Mouse (Mus musculus) heart, embryonic 16.5 days (tissue): ENCODE measurements around the gene Grm4. TPM values are rescaled to one million over a fixed set of nuclear protein-coding genes. Genes with fewer than 3 reads are reported as not detected.
A peak's percentile ranks its signal among the peaks of the same experiment; 100 is the strongest.

Source experiments
- ATAC-seq: fragments of 200-750 bp; cut with Nextera tagmentation; replicated peaks from 2 replicates; pipeline ENCODE4 v1.8.0; 2017; ENCODE audit warnings: moderate number of reproducible peaks; ENCODE audit not compliant: insufficient read depth, low FRiP score; ENCODE audit errors: extremely low read depth
- H3K27ac ChIP-seq: fragments of 300-500 bp; sonication (generic); 2 replicates; pipeline ENCODE4 v1.5.1; 2014; ENCODE audit warnings: mild to moderate bottlenecking, low read length, control low read depth, moderate library complexity
- H3K27me3 ChIP-seq: fragments of 300-500 bp; sonication (generic); 2 replicates; pipeline ENCODE4 v1.6.1; 2014; ENCODE audit warnings: low read length, mixed read lengths; ENCODE audit not compliant: control insufficient read depth, insufficient read depth
- H3K36me3 ChIP-seq: fragments of 300-500 bp; sonication (generic); 2 replicates; pipeline ENCODE4 v1.6.1; 2014; ENCODE audit not compliant: control insufficient read depth, insufficient read depth
- H3K4me1 ChIP-seq: fragments of 300-500 bp; sonication (generic); 2 replicates; pipeline ENCODE4 v1.6.1; 2014; ENCODE audit warnings: low read length, mixed read lengths; ENCODE audit not compliant: control insufficient read depth, insufficient read depth
- H3K4me2 ChIP-seq: fragments of 300-500 bp; sonication (generic); 2 replicates; pipeline ENCODE4 v1.6.1; 2014; ENCODE audit warnings: low read depth, mild to moderate bottlenecking, control low read depth, low read length
- H3K4me3 ChIP-seq: fragments of 300-500 bp; sonication (generic); 2 replicates; pipeline ENCODE4 v1.5.1; 2014; ENCODE audit warnings: mild to moderate bottlenecking, control low read depth, low read length
- H3K9ac ChIP-seq: fragments of 300-500 bp; sonication (generic); 2 replicates; pipeline ENCODE4 v1.6.1; 2014; ENCODE audit warnings: low read length, control low read depth
- H3K9me3 ChIP-seq: fragments of 300-500 bp; sonication (generic); replicated peaks from 2 replicates; pipeline ENCODE4 v1.6.1; 2016; ENCODE audit warnings: low read length; ENCODE audit not compliant: control insufficient read depth
- WGBS: fragments of 180-500 bp; shearing (Covaris S2); extraction: QIAGEN DNeasy Blood & Tissue Kit; methylation state at CpG from one replicate; pipeline ENCODE4 v1.1.7; 2014; 5-methylcytosine and 5-hydroxymethylcytosine counted together
- polyA plus RNA-seq: library from polyadenylated mRNA; unstranded; fragments of >200 nt; fragmentation: Nextera tagmentation; extraction: Ambion mirVana; gene quantifications from 2 replicates; pipeline ENCODE4 v1.2.1, GENCODE M21; 2015

Gene Grm4
- polyA plus RNA-seq, 1 experiment from 2014 or later, result 0.30 TPM

DNA sequence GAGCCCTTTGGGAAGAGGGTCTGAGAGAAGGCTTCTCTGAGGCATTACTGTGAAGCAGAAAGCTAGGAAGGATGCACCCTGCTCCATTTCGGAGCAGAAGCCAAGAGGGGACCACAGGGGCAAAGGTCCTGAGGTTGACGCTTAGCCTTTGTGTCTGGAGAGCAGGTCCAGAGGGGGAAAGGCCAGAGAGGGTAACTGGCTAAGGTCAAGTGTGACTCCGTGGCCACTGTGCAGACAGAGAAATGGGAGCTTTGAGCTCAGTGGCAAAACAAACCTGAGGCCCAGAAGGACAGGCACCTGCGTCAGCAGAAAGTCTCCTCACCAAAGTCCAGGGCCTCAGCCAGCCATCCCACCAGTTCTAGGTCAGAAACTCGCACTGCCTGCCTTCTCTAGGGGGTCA, 12.7 kb downstream of the Grm4 start:
- no peak overlapping the region for H3K27ac ChIP-seq
- no peak overlapping the region for H3K9ac ChIP-seq
- peaks cover 81% of the 10 kb centered on the region for H3K27me3 ChIP-seq
- H3K4me3 ChIP-seq, result no peak overlapping the region
- WGBS, result 57% methylated on average over 5 of the region's 5 CpGs
- no peak overlapping the region for H3K4me2 ChIP-seq
- ATAC-seq, result no peak
- no peaks in the 10 kb centered on the region for H3K9me3 ChIP-seq
- no peaks in the 10 kb centered on the region for H3K36me3 ChIP-seq
- H3K4me1 ChIP-seq, result peaks cover 9% of the 10 kb centered on the region

- no peak overlapping the region for H3K4me2 ChIP-seq
- peaks cover 82% of the 10 kb centered on the region for H3K27me3 ChIP-seq
- peaks cover 7% of the 10 kb centered on the region for H3K4me1 ChIP-seq
- H3K36me3 ChIP-seq, result no peaks in the 10 kb centered on the region
- no peak overlapping the region for H3K9ac ChIP-seq
- H3K4me3 ChIP-seq, result no peak overlapping the region
- H3K9me3 ChIP-seq, result no peaks in the 10 kb centered on the region
- H3K27ac ChIP-seq, result no peak overlapping the region
- ATAC-seq, result no peak
- WGBS, result 60% methylated on average over 12 of the region's 12 CpGs
Observed at GRCm38 (mm10) chr17:27508002-27508401, 13.2 kb downstream of the Grm4 start.

GRCm38 (mm10) chr17:27507591-27507945, 13.6 kb downstream of the Grm4 start:
- ATAC-seq, result no peak
- Histone ChIP-seq H3K36me3 (no peaks in the 10 kb centered on the region), H3K4me1 (peaks cover 6% of the 10 kb centered on the region), H3K9ac (no peak overlapping the region), H3K27ac (no peak overlapping the region), H3K27me3 (peaks cover 82% of the 10 kb centered on the region), H3K4me3 (no peak overlapping the region), H3K4me2 (no peak overlapping the region), H3K9me3 (no peaks in the 10 kb centered on the region)
- WGBS, result 81% methylated on average over 7 of the region's 7 CpGs

DNA sequence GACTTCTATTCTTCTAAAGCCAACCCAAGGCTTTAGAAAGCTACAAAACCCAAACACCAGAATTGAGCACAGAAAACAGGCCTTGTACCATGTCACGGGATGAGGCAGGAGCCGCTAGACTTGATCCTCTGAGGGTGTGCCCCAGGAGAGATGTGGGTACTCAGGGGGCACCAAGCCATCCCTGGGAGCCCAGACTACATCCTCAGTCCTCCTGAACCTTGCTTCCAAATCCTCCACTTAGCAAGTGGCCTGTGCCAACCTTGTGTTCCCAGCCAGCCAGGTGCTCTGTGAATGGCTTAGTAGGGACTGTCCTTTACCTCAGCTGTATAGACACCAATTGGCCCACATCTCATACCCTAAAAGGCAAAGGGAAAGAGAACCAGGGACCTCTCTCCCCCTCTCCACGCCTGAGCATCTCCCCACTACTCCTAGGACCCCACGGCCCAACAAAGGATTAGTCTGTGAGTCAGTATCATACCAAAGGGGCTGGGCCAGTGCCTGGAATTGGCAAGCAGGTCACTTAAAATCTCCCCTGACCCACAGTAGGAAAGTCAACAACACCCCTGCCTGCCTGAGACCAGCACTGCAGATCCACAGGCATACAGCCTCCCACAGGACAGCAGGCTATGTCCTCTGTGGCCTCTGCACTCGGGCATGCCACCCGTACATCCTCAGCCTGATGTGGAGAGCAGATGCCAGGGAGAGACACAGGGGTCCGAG, 14.2 kb downstream of the Grm4 start:
- ATAC-seq, result no peak
- no peak overlapping the region for H3K9ac ChIP-seq
- peaks cover 82% of the 10 kb centered on the region for H3K27me3 ChIP-seq
- no peaks in the 10 kb centered on the region for H3K36me3 ChIP-seq
- H3K4me2 ChIP-seq, result no peak overlapping the region
- peaks cover 1% of the 10 kb centered on the region for H3K4me1 ChIP-seq
- H3K27ac ChIP-seq, result no peak overlapping the region
- WGBS, result 69% methylated on average over 7 of the region's 7 CpGs
- H3K9me3 ChIP-seq, result no peaks in the 10 kb centered on the region
- H3K4me3 ChIP-seq, result no peak overlapping the region

GRCm38 (mm10) chr17:27506362-27506761, 14.8 kb downstream of the Grm4 start:
- ATAC-seq, result no peak
- Histone ChIP-seq H3K36me3 (no peaks in the 10 kb centered on the region), H3K4me2 (no peak overlapping the region), H3K27me3 (peaks cover 82% of the 10 kb centered on the region), H3K4me3 (no peak overlapping the region), H3K27ac (no peak overlapping the region), H3K9me3 (no peaks in the 10 kb centered on the region), H3K4me1 (peaks cover 5% of the 10 kb centered on the region), H3K9ac (no peak overlapping the region)
- WGBS, result 38% methylated on average over 11 of the region's 11 CpGs

GRCm38 (mm10) chr17:27505221-27505881, 15.9 kb downstream of the Grm4 start:
- no peak overlapping the region for H3K4me2 ChIP-seq
- no peaks in the 10 kb centered on the region for H3K36me3 ChIP-seq
- H3K9me3 ChIP-seq, result no peaks in the 10 kb centered on the region
- H3K27ac ChIP-seq, result no peak overlapping the region
- H3K4me3 ChIP-seq, result no peak overlapping the region
- 24% methylated on average over 10 of the region's 10 CpGs for WGBS
- no peak for ATAC-seq
- H3K27me3 ChIP-seq, result peaks cover 80% of the 10 kb centered on the region
- peaks cover 5% of the 10 kb centered on the region for H3K4me1 ChIP-seq
- H3K9ac ChIP-seq, result no peak overlapping the region

- Histone ChIP-seq H3K36me3 (no peaks in the 10 kb centered on the region), H3K27me3 (peaks cover 75% of the 10 kb centered on the region), H3K9ac (no peak overlapping the region), H3K4me1 (peaks cover 5% of the 10 kb centered on the region), H3K27ac (no peak overlapping the region), H3K4me3 (no peak overlapping the region), H3K4me2 (no peak overlapping the region), H3K9me3 (no peaks in the 10 kb centered on the region)
- 58% methylated on average over 7 of the region's 7 CpGs for WGBS
- ATAC-seq, result no peak
Observed at GRCm38 (mm10) chr17:27503869-27504268, 17.3 kb downstream of the Grm4 start.

- Histone ChIP-seq H3K9me3 (no peaks in the 10 kb centered on the region), H3K27ac (no peak overlapping the region), H3K4me1 (peaks cover 5% of the 10 kb centered on the region), H3K9ac (no peak overlapping the region), H3K27me3 (peaks cover 73% of the 10 kb centered on the region), H3K36me3 (no peaks in the 10 kb centered on the region), H3K4me3 (no peak overlapping the region), H3K4me2 (no peak overlapping the region)
- 45% methylated on average over 31 of the region's 31 CpGs for WGBS
- no peak for ATAC-seq
Observed at GRCm38 (mm10) chr17:27502736-27503445, 18.3 kb downstream of the Grm4 start.

DNA sequence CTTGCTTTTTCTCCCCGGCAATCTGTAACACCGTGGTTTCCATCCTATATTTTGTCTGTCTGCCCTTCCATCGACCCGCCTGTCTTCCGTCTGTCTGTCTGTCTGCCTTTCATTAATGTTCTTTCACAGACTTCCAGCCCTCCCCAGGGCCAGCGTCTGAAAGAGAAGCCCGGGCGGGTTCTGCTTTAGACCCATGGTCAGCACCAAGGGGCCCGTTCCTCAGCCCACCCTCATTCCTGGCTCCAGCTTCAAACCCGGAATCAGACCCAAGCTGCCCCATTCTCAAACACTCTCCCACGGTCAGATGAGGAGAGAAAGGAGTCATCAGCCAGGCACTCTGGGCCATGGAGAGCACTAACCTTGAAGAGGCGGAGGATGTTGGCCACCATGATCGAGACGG, 18.9 kb downstream of the Grm4 start:
- Histone ChIP-seq H3K9ac (no peak overlapping the region), H3K4me1 (peaks cover 5% of the 10 kb centered on the region), H3K9me3 (no peaks in the 10 kb centered on the region), H3K4me3 (0 out of 2 replicates have a peak overlapping the region, but pooled peaks have one; percentile 1), H3K4me2 (no peak overlapping the region), H3K27me3 (peaks cover 69% of the 10 kb centered on the region), H3K27ac (peak overlapping the region; percentile 27; the same call in 1 of the 2 replicates), H3K36me3 (no peaks in the 10 kb centered on the region)
- ATAC-seq, result no peak
- 21% methylated on average over 14 of the region's 14 CpGs for WGBS
